Mouse (Mus musculus) heart, adult 18-20 months (tissue): ENCODE results near the gene Ppp1r3g. TPM values are rescaled to one million over a fixed set of nuclear protein-coding genes. Genes with fewer than 3 reads are reported as not detected.

Experiments
- DNase-seq, 2 experiments: peaks; one replicate each; pipeline ENCODE4 v3.0.0; 2021 to 2022; ENCODE audit warnings: mixed read lengths in 1 of 2
- total RNA-seq, 2 experiments: library from RNA; stranded (reverse); gene quantifications; 2 replicates each; pipeline ENCODE4 v1.2.3; 2021

The Ppp1r3g gene
- total RNA-seq, 2 experiments from 2014 or later: 0.42 to 0.44 TPM

- no peak for DNase-seq
Observed at GRCm38 (mm10) chr13:35995231-35995630, 36.6 kb downstream of the Ppp1r3g start.

- peak in 1 of 2 experiments; percentile 24 for DNase-seq
Observed at GRCm38 (mm10) chr13:35995696-35996426, 37.2 kb downstream of the Ppp1r3g start.

- DNase-seq: peak; percentile 47 to 68
Observed at GRCm38 (mm10) chr13:35997606-35998005, 39.0 kb downstream of the Ppp1r3g start.

- peak in 1 of 2 experiments; percentile 28 for DNase-seq
Observed at GRCm38 (mm10) chr13:36000798-36001197, 42.2 kb downstream of the Ppp1r3g start.

GRCm38 (mm10) chr13:36009981-36010380, 51.3 kb downstream of the Ppp1r3g start:
- peak; percentile 64 to 65 for DNase-seq

GRCm38 (mm10) chr13:36015636-36016035, 57.0 kb downstream of the Ppp1r3g start:
- no peak for DNase-seq

GRCm38 (mm10) chr13:36018017-36018416, 59.4 kb downstream of the Ppp1r3g start:
- DNase-seq: peak in 1 of 2 experiments; percentile 25

GRCm38 (mm10) chr13:36019309-36020274, 61.0 kb downstream of the Ppp1r3g start:
- peak; percentile 55 to 86 for DNase-seq

Other genes with a start within 250 kb of the Ppp1r3g start
- 1 to 10 TPM; 3.5 to 7.3 TPM for gene Rpp40, start 52.5 kb upstream of the Ppp1r3g start, total RNA-seq
- gene Fars2, start 158.6 kb downstream of the Ppp1r3g start, total RNA-seq: 10 to 100 TPM; 80.0 to 86.2 TPM
- 10 to 100 TPM; 10.9 to 12.0 TPM for gene Lyrm4, start 158.7 kb downstream of the Ppp1r3g start, total RNA-seq